ENCODE assay signal across 1 mouse cellular context in the genomic region with DNA sequence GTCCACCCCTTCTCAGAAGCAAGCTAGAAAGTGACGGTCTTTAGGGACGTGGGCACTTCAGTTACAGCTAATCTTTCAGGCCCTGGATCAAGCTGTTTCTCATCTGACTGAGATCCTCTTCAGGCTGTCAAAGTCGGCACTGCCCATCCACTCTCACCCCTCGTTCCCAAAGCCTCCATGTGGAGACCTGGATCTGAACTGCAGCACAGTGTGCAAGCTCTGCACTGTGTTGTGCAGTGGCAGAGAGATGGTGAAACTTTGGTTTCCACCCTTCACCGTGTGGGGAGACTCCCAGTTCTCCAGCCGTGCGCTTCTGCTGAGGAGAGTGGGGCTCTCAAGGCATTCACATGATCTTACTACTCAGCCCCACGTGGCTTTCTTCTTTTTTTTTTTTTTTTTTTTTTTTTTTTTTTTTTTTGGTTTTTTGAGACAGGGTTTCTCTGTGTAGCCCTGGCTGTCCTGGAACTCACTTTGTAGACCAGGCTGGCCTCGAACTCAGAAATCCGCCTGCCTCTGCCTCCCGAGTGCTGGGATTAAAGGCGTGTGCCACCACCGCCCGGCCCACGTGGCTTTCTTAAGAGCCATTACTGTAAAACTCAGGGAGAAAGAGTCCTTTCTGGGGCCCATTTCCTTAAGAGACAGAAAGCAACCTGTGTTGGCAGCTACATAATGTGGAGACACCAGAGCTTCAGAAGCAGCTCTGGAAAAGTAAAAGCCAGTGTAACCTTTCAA.
TF ChIP-seq lines count a peak whose summit lies in the region.

No protein-coding gene starts in this region.

TF ChIP-seq in ES-E14, 5 proteins besides CTCF, POLR2A, EP300 and RAD21 (continued from another document):
- TF ChIP-seq CHD2 (IDR thresholded peaks at IDR 0.05; ENCODE audit: low read depth, low read length) = no peak
